Mouse (Mus musculus) forebrain, embryonic 12.5 days (tissue): ENCODE results near the gene BC017158. TPM values are rescaled to one million over a fixed set of nuclear protein-coding genes. Genes with fewer than 3 reads are reported as not detected.

Source experiments
- ATAC-seq: fragments of 200-750 bp; cut with Nextera tagmentation; 2 replicates; pipeline ENCODE4 v1.8.0; 2017; ENCODE audit warnings: moderate TSS enrichment; ENCODE audit not compliant: low FRiP score
- H3K27ac ChIP-seq: fragments of 300-500 bp; sonication (generic); 2 replicates; pipeline ENCODE4 v1.5.1; 2016; ENCODE audit warnings: mild to moderate bottlenecking
- H3K27me3 ChIP-seq: fragments of 300-500 bp; sonication (generic); 2 replicates; pipeline ENCODE4 v1.6.1; 2016; ENCODE audit warnings: mild to moderate bottlenecking
- H3K36me3 ChIP-seq: fragments of 300-500 bp; sonication (generic); replicated peaks from 2 replicates; pipeline ENCODE4 v1.6.1; 2016; ENCODE audit warnings: mild to moderate bottlenecking
- H3K4me1 ChIP-seq: fragments of 300-500 bp; sonication (generic); 2 replicates; pipeline ENCODE4 v1.6.1; 2016
- H3K4me2 ChIP-seq: fragments of 300-500 bp; sonication (generic); 2 replicates; pipeline ENCODE4 v1.6.1; 2016; ENCODE audit warnings: mild to moderate bottlenecking, moderate library complexity
- H3K4me3 ChIP-seq: fragments of 300-500 bp; sonication (generic); replicated peaks from 2 replicates; pipeline ENCODE4 v1.5.1; 2016; ENCODE audit warnings: mild to moderate bottlenecking
- H3K9ac ChIP-seq: fragments of 300-500 bp; sonication (generic); 2 replicates; pipeline ENCODE4 v1.6.1; 2016; ENCODE audit warnings: mild to moderate bottlenecking
- H3K9me3 ChIP-seq: fragments of 300-500 bp; sonication (generic); 2 replicates; pipeline ENCODE4 v1.6.1; 2016
- WGBS: fragments of 180-500 bp; shearing (Covaris S2); methylation state at CpG from one replicate; pipeline ENCODE4 v1.1.7; 2016; 5-methylcytosine and 5-hydroxymethylcytosine counted together
- polyA plus RNA-seq: library from polyadenylated mRNA; unstranded; fragments of >200 nt; fragmentation: Nextera tagmentation; extraction: Ambion mirVana; gene quantifications from 2 replicates; pipeline ENCODE4 v1.2.1, GENCODE M21; 2016

The BC017158 gene
- polyA plus RNA-seq, 1 experiment from 2014 or later = 17.3 TPM

GRCm38 (mm10) chr7:128304198-128304597 lies 6.2 kb upstream of the BC017158 start:
- H3K4me3 ChIP-seq = no peak overlapping the region
- H3K27ac ChIP-seq = no peak overlapping the region
- H3K4me1 ChIP-seq = no peaks in the 10 kb centered on the region
- ATAC-seq = no peak
- H3K9ac ChIP-seq = no peak overlapping the region
- WGBS = 83% methylated on average over 6 of the region's 6 CpGs
- H3K9me3 ChIP-seq = no peaks in the 10 kb centered on the region
- H3K27me3 ChIP-seq = 0 out of 2 replicates have a peak, but pooled peaks cover 10% of the 10 kb centered on the region
- no peaks in the 10 kb centered on the region for H3K36me3 ChIP-seq
- H3K4me2 ChIP-seq = no peak overlapping the region

GRCm38 (mm10) chr7:128302151-128302550 lies 4.2 kb upstream of the BC017158 start:
- WGBS = 77% methylated on average over 3 of the region's 3 CpGs
- no peak overlapping the region for H3K4me3 ChIP-seq
- no peaks in the 10 kb centered on the region for H3K36me3 ChIP-seq
- H3K27me3 ChIP-seq = peaks cover 16% of the 10 kb centered on the region; the same call in 1 of the 2 replicates
- no peak overlapping the region for H3K9ac ChIP-seq
- H3K27ac ChIP-seq = no peak overlapping the region
- peaks cover 15% of the 10 kb centered on the region for H3K4me1 ChIP-seq
- ATAC-seq = no peak
- H3K9me3 ChIP-seq = no peaks in the 10 kb centered on the region
- no peak overlapping the region for H3K4me2 ChIP-seq

- Histone ChIP-seq H3K4me1 (peaks cover 23% of the 10 kb centered on the region), H3K36me3 (no peaks in the 10 kb centered on the region), H3K9me3 (no peaks in the 10 kb centered on the region), H3K27ac (no peak overlapping the region), H3K27me3 (peaks cover 16% of the 10 kb centered on the region; the same call in 1 of the 2 replicates), H3K9ac (no peak overlapping the region), H3K4me3 (no peak overlapping the region), H3K4me2 (no peak overlapping the region)
- WGBS = 82% methylated on average over 3 of the region's 3 CpGs
- no peak for ATAC-seq
Observed at GRCm38 (mm10) chr7:128300952-128301351, 3.0 kb upstream of the BC017158 start.

GRCm38 (mm10) chr7:128298481-128299342 lies 742 bp upstream of the BC017158 start:
- Histone ChIP-seq H3K27ac (no peak overlapping the region), H3K9ac (peak overlapping the region; percentile 80; the same call in 1 of the 2 replicates)
- 71% methylated on average over 8 of the region's 8 CpGs for WGBS

GRCm38 (mm10) chr7:128297291-128297616 lies 716 bp downstream of the BC017158 start:
- Histone ChIP-seq H3K4me1 (peaks cover 23% of the 10 kb centered on the region), H3K27ac (peak overlapping the region; percentile 71; the same call in 1 of the 2 replicates), H3K9ac (peak overlapping the region; percentile 80), H3K27me3 (peaks cover 10% of the 10 kb centered on the region; the same call in 1 of the 2 replicates), H3K4me2 (peak overlapping the region; percentile 74), H3K36me3 (no peaks in the 10 kb centered on the region), H3K9me3 (no peaks in the 10 kb centered on the region), H3K4me3 (peak overlapping the region; percentile 80)
- 40% methylated on average over 10 of the region's 10 CpGs for WGBS
- ATAC-seq = no peak; the same call in 1 of the 2 replicates

More at GRCm38 (mm10) chr7:128298481-128299342, 742 bp upstream of the BC017158 start:
- peak overlapping the region; percentile 74 for H3K4me2 ChIP-seq
- H3K36me3 ChIP-seq = no peaks in the 10 kb centered on the region
- H3K4me3 ChIP-seq = peak overlapping the region; percentile 80
- H3K27me3 ChIP-seq = peaks cover 11% of the 10 kb centered on the region; the same call in 1 of the 2 replicates
- ATAC-seq = no peak
- H3K9me3 ChIP-seq = no peaks in the 10 kb centered on the region
- H3K4me1 ChIP-seq = peaks cover 23% of the 10 kb centered on the region

GRCm38 (mm10) chr7:128296514-128296913 lies 1.5 kb downstream of the BC017158 start:
- no peak overlapping the region; the same call in 1 of the 2 replicates for H3K4me2 ChIP-seq
- H3K9me3 ChIP-seq = no peaks in the 10 kb centered on the region
- no peak overlapping the region for H3K4me3 ChIP-seq
- peaks cover 10% of the 10 kb centered on the region; the same call in 1 of the 2 replicates for H3K27me3 ChIP-seq
- H3K27ac ChIP-seq = no peak overlapping the region
- peaks cover 23% of the 10 kb centered on the region for H3K4me1 ChIP-seq
- no peak overlapping the region for H3K9ac ChIP-seq
- no peaks in the 10 kb centered on the region for H3K36me3 ChIP-seq
- 69% methylated on average over 3 of the region's 3 CpGs for WGBS
- ATAC-seq = no peak

GRCm38 (mm10) chr7:128294785-128295184 lies 3.2 kb downstream of the BC017158 start:
- H3K4me2 ChIP-seq = no peak overlapping the region
- no peak overlapping the region for H3K27ac ChIP-seq
- H3K4me1 ChIP-seq = peaks cover 23% of the 10 kb centered on the region
- 0 out of 2 replicates have a peak, but pooled peaks cover 9% of the 10 kb centered on the region for H3K36me3 ChIP-seq
- H3K27me3 ChIP-seq = peaks cover 6% of the 10 kb centered on the region; the same call in 1 of the 2 replicates
- 93% methylated on average over 10 of the region's 10 CpGs for WGBS
- no peaks in the 10 kb centered on the region for H3K9me3 ChIP-seq
- H3K9ac ChIP-seq = no peak overlapping the region
- ATAC-seq = no peak
- H3K4me3 ChIP-seq = no peak overlapping the region

GRCm38 (mm10) chr7:128288923-128289544 lies 8.9 kb downstream of the BC017158 start:
- WGBS = 21% methylated on average over 9 of the region's 9 CpGs
- ATAC-seq = no peak
- H3K36me3 ChIP-seq = peaks cover 22% of the 10 kb centered on the region

GRCm38 (mm10) chr7:128285060-128285459 lies 12.9 kb downstream of the BC017158 start:
- Histone ChIP-seq H3K9ac (no peak overlapping the region), H3K4me2 (no peak overlapping the region), H3K36me3 (peaks cover 13% of the 10 kb centered on the region), H3K27ac (no peak overlapping the region), H3K4me3 (no peak overlapping the region), H3K9me3 (no peaks in the 10 kb centered on the region), H3K4me1 (peaks cover 13% of the 10 kb centered on the region), H3K27me3 (peaks cover 13% of the 10 kb centered on the region)
- 89% methylated on average over 8 of the region's 8 CpGs for WGBS
- ATAC-seq = no peak

More at GRCm38 (mm10) chr7:128288923-128289544, 8.9 kb downstream of the BC017158 start:
- Histone ChIP-seq H3K4me1 (peaks cover 5% of the 10 kb centered on the region; the same call in 1 of the 2 replicates), H3K9me3 (no peaks in the 10 kb centered on the region), H3K27ac (0 out of 2 replicates have a peak overlapping the region, but pooled peaks have one; percentile 19), H3K27me3 (peaks cover 10% of the 10 kb centered on the region), H3K9ac (no peak overlapping the region), H3K4me2 (no peak overlapping the region), H3K4me3 (no peak overlapping the region)

- Histone ChIP-seq H3K4me2 (no peak overlapping the region), H3K4me1 (peaks cover 12% of the 10 kb centered on the region), H3K9ac (no peak overlapping the region), H3K27ac (no peak overlapping the region), H3K36me3 (peaks cover 13% of the 10 kb centered on the region), H3K27me3 (peaks cover 13% of the 10 kb centered on the region), H3K9me3 (no peaks in the 10 kb centered on the region), H3K4me3 (no peak overlapping the region)
- 53% methylated on average over 5 of the region's 5 CpGs for WGBS
- no peak for ATAC-seq
Observed at GRCm38 (mm10) chr7:128284047-128284446, 13.9 kb downstream of the BC017158 start.

GRCm38 (mm10) chr7:128282532-128283244 lies 15.3 kb downstream of the BC017158 start:
- Histone ChIP-seq H3K27ac (0 out of 2 replicates have a peak overlapping the region, but pooled peaks have one; percentile 42), H3K9ac (no peak overlapping the region)

GRCm38 (mm10) chr7:128281765-128282164 lies 16.2 kb downstream of the BC017158 start:
- no peak overlapping the region for H3K4me3 ChIP-seq
- H3K36me3 ChIP-seq = peaks cover 8% of the 10 kb centered on the region; the same call in 1 of the 2 replicates
- H3K9me3 ChIP-seq = no peaks in the 10 kb centered on the region
- H3K9ac ChIP-seq = no peak overlapping the region
- no peak overlapping the region for H3K27ac ChIP-seq
- no peak overlapping the region for H3K4me2 ChIP-seq
- ATAC-seq = no peak
- peaks cover 15% of the 10 kb centered on the region for H3K4me1 ChIP-seq
- WGBS = 81% methylated on average over 11 of the region's 11 CpGs
- H3K27me3 ChIP-seq = peaks cover 13% of the 10 kb centered on the region

More at GRCm38 (mm10) chr7:128282532-128283244, 15.3 kb downstream of the BC017158 start:
- Histone ChIP-seq H3K4me1 (peaks cover 11% of the 10 kb centered on the region), H3K9me3 (no peaks in the 10 kb centered on the region), H3K36me3 (peaks cover 14% of the 10 kb centered on the region), H3K4me2 (no peak overlapping the region), H3K27me3 (peaks cover 17% of the 10 kb centered on the region), H3K4me3 (no peak overlapping the region)
- 9% methylated on average over 7 of the region's 7 CpGs for WGBS
- no peak for ATAC-seq
